Mouse (Mus musculus) heart, embryonic 13.5 days (tissue): ENCODE data around the gene Hils1. TPM values are rescaled to one million over a fixed set of nuclear protein-coding genes. Genes with fewer than 3 reads are reported as not detected.

ENCODE experiments used
- ATAC-seq: fragments of 200-750 bp; cut with Nextera tagmentation; 2 replicates; pipeline ENCODE4 v1.8.0; 2017; ENCODE audit warnings: moderate TSS enrichment; ENCODE audit not compliant: insufficient number of reproducible peaks, low FRiP score, low TSS enrichment; ENCODE audit errors: extremely low read depth
- H3K27ac ChIP-seq: fragments of 300-500 bp; sonication (generic); replicated peaks from 2 replicates; pipeline ENCODE4 v1.5.1; 2015; ENCODE audit warnings: moderate library complexity, mild to moderate bottlenecking, inconsistent platforms
- H3K27me3 ChIP-seq: fragments of 300-500 bp; sonication (generic); replicated peaks from 2 replicates; pipeline ENCODE4 v1.6.1; 2015; ENCODE audit warnings: mild to moderate bottlenecking, inconsistent platforms
- H3K36me3 ChIP-seq: fragments of 300-500 bp; sonication (generic); 2 replicates; pipeline ENCODE4 v1.6.1; 2015; ENCODE audit warnings: mild to moderate bottlenecking, inconsistent platforms
- H3K4me1 ChIP-seq: fragments of 300-500 bp; sonication (generic); 2 replicates; pipeline ENCODE4 v1.6.1; 2015; ENCODE audit warnings: inconsistent platforms
- H3K4me2 ChIP-seq: fragments of 300-500 bp; sonication (generic); 2 replicates; pipeline ENCODE4 v1.6.1; 2015; ENCODE audit warnings: inconsistent platforms, mild to moderate bottlenecking, moderate library complexity
- H3K4me3 ChIP-seq: fragments of 300-500 bp; sonication (generic); 2 replicates; pipeline ENCODE4 v1.5.1; 2015; ENCODE audit warnings: moderate library complexity, mild to moderate bottlenecking, inconsistent platforms
- H3K9ac ChIP-seq: fragments of 300-500 bp; sonication (generic); 2 replicates; pipeline ENCODE4 v1.6.1; 2015; ENCODE audit warnings: inconsistent platforms, mild to moderate bottlenecking, moderate library complexity
- H3K9me3 ChIP-seq: fragments of 300-500 bp; sonication (generic); 2 replicates; pipeline ENCODE4 v1.6.1; 2016; ENCODE audit warnings: inconsistent platforms
- WGBS: fragments of 180-500 bp; shearing (Covaris S2); methylation state at CpG from one replicate; pipeline ENCODE4 v1.1.7; 2015; ENCODE audit warnings: mixed read lengths; 5-methylcytosine and 5-hydroxymethylcytosine counted together
- polyA plus RNA-seq: library from polyadenylated mRNA; unstranded; fragments of >200 nt; fragmentation: Nextera tagmentation; extraction: Ambion mirVana; gene quantifications from 2 replicates; pipeline ENCODE4 v1.2.1, GENCODE M21; 2015

Hils1 gene
- polyA plus RNA-seq, 1 experiment from 2014 or later = not detected

DNA sequence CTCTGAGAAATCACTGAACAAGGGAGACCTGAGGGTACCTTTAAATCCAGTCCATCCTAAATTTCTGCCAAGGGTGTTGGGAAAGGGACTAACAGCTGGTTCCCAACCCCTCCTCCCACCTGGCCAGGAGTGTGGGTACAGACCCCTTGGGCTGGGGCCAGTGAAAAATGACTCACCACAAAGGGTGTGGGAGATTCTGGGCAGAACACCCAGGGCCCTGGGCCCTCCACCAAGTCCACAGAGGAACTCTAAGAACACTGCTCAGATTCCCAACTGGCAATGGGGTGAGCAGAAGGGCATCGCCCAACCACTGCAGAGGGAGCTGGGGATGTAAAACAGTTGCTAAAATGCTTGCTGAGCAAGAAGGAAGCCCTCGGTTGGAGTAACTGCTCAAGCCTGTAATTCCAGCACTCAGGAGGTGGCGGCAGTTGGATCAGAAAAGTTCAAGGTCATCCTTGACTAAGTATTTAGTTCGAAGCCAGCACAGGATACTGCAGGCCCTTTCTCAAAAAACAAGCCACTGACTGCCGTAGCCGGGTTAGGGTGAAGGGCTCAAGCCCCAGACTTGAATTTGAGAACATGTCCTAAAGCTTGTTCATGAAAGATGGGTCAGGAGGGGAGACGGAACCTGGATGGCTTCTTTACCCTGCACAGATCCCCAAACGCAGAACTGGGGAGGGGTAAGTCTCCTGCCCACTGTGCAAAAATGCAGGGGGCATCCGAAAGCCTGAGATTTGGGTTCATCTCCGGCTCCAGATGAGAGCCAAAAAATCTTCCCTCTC lies 21.6 kb downstream of the Hils1 start:
- Histone ChIP-seq H3K9ac (peak overlapping the region; percentile 98), H3K4me2 (peak overlapping the region; percentile 100), H3K27me3 (no peaks in the 10 kb centered on the region), H3K9me3 (no peaks in the 10 kb centered on the region), H3K4me1 (peaks cover 65% of the 10 kb centered on the region), H3K36me3 (no peaks in the 10 kb centered on the region), H3K4me3 (peak overlapping the region; percentile 94), H3K27ac (peak overlapping the region; percentile 95)
- no peak for ATAC-seq
- 19% methylated on average over 10 of the region's 10 CpGs for WGBS

DNA sequence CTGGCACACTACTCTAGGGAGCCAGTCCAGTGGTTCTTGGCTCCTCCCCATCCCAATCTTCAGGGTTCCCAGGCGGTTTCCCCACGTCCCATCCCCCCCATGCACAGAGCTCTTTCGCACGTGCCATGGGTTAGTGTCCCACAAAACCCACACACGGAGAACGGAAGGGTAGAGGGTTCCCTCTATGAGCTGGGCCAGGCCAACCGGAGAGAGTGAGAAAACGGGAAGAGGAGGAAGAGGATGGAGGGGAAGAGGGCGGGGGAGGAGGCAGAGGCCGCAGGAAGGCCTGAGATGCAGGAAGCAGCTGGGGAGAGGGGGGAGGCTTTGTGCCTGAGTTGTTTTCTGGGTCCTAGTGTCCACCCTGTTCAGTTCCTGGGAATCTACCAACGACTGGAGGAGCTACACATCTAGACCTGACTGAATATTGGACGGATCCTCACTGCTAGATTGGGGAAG lies 22.2 kb downstream of the Hils1 start:
- Histone ChIP-seq H3K27ac (peak overlapping the region; percentile 95), H3K4me1 (peaks cover 71% of the 10 kb centered on the region), H3K9ac (peak overlapping the region; percentile 98), H3K36me3 (no peaks in the 10 kb centered on the region), H3K4me3 (peak overlapping the region; percentile 94), H3K27me3 (no peaks in the 10 kb centered on the region), H3K4me2 (peak overlapping the region; percentile 100), H3K9me3 (no peaks in the 10 kb centered on the region)
- WGBS = 1% methylated on average over 12 of the region's 12 CpGs
- peak; percentile 47; the same call in 1 of the 2 replicates for ATAC-seq

DNA sequence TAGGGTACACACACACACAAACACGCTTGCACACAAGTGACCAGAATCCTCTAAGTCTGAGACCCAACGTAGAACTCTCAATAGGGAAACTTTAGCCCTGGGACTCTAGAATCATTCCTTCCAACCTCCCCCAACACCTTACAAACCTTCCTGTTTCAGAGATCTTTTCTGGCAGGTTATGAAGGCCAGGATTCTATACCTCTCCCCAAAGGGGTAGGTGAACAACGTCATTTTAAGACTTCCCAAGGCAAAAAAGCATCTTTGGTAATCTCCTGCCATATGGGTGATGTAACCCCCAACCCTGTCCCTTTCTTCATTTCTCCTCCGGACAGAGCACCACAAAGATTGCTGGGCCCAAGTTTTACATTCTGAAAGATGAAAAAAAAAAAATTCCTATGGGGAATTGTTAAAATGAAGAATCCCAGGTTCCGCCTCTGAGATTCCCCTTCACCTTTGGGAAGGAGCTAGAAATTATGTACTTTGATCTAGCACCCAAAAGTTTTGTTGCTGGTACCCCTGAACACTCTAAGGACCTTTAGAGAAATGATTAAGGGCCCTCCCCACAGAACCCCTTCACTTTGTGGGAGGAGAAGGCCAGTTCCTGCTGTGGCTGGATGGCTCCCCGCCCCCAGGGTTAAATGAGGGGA lies 22.8 kb downstream of the Hils1 start:
- peak overlapping the region; percentile 95 for H3K27ac ChIP-seq
- H3K9me3 ChIP-seq = no peaks in the 10 kb centered on the region
- H3K4me2 ChIP-seq = peak overlapping the region; percentile 100
- no peak for ATAC-seq
- peak overlapping the region; percentile 98 for H3K9ac ChIP-seq
- no peaks in the 10 kb centered on the region for H3K27me3 ChIP-seq
- H3K4me3 ChIP-seq = peak overlapping the region; percentile 94
- peaks cover 5% of the 10 kb centered on the region for H3K36me3 ChIP-seq
- peaks cover 74% of the 10 kb centered on the region for H3K4me1 ChIP-seq
- 50% methylated on average over 6 of the region's 6 CpGs for WGBS

DNA sequence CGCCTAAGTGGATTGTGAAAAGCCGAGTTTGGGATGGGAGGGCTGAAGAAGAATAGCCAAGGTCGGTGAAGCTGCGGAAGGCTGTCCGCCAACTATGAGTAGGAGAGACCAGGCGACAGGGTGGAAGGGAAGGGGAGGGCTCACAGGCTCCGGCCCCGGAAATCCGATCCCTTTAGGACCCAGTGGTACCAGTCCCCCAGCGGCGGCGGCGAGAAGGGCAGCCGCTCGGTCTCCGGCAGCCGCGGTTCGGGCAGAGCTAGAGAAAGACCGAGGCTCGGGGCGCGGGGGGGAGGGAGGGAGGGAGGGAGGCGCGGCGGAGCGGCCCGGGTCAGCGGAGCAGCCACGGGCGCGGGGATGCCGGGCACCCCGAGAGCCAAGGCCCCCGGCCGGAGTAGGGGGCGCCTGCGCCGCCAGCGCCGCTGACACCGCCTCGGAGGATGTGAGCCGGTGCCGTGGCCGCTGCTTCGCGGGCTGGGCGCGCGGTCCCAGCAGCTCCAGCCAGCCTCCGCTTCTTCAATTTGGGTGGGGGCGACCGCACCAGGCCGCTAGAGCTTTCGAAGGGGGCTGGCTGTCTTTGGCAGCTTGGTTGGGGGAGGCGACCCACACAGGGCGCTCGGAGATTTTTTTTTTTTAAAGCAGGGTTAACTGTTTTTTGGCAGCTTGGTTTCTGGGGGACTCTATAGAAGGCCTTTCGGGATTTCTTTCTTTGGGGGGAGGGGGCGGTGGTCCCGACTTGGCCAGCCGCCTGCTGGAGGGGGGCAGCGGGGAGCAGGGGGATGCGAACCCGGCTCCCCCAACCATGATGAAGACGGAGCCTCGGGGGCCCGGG lies 23.6 kb downstream of the Hils1 start, which contains the start of gene Ppp1r9b:
Gene Ppp1r9b (plus strand): TSS at position 287 of the 829 bp plus-strand sequence.
- Histone ChIP-seq H3K9me3 (no peaks in the 10 kb centered on the region), H3K27ac (peak within 1 kb of the TSS; percentile 95), H3K4me3 (peak within 1 kb of the TSS; percentile 94), H3K9ac (peak within 1 kb of the TSS; percentile 98), H3K4me2 (peak within 1 kb of the TSS; percentile 100), H3K27me3 (no peaks in the 10 kb centered on the region), H3K4me1 (peaks cover 78% of the 10 kb centered on the region), H3K36me3 (peaks cover 12% of the 10 kb centered on the region)
- ATAC-seq = peak; percentile 61
- under 1% methylated on average over 62 of the region's 69 CpGs for WGBS

DNA sequence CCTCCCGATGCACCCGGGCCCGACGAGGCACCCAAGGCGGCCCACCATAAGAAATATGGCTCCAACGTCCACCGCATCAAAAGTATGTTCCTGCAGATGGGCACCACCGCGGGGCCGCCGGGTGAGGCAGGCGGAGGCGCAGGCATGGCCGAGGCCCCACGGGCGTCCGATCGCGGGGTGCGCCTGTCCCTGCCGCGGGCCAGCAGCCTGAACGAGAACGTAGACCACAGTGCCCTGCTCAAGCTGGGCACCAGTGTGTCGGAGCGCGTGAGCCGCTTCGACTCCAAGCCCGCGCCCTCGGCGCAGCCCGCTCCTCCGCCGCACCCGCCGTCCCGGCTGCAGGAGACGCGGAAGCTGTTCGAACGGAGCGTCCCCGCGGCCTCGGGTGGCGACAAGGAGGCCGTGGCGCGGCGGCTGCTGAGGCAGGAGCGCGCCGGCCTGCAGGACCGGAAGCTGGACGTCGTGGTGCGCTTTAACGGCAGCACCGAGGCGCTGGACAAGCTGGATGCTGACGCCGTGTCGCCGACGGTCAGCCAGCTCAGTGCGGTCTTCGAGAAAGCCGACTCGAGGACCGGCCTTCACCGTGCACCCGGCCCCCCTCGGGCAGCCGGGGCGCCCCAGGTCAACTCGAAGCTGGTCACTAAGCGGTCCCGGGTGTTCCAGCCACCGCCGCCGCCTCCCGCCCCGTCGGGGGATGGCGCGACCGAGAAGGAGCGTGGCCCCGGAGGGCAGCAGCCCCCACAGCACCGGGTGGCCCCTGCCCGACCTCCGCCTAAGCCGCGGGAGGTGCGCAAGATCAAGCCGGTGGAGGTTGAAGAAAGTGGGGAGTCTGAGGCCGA lies 24.5 kb downstream of the Hils1 start:
- Histone ChIP-seq H3K4me2 (peak overlapping the region; percentile 100), H3K4me3 (peak overlapping the region; percentile 94), H3K4me1 (peaks cover 83% of the 10 kb centered on the region), H3K9ac (peak overlapping the region; percentile 98), H3K27me3 (no peaks in the 10 kb centered on the region), H3K36me3 (peaks cover 21% of the 10 kb centered on the region), H3K27ac (peak overlapping the region; percentile 95), H3K9me3 (no peaks in the 10 kb centered on the region)
- ATAC-seq = no peak
- WGBS = under 1% methylated on average over 98 of the region's 99 CpGs

DNA sequence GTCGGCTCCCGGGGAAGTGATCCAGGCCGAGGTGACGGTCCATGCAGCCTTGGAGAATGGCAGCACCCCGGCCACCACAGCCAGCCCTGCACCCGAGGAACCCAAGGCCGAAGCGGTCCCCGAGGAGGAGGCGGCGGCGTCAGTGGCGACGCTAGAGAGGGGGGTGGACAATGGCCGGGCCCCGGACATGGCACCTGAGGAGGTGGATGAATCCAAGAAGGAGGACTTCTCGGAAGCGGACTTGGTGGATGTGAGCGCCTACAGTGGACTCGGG lies 25.0 kb downstream of the Hils1 start:
- Histone ChIP-seq H3K4me3 (peak overlapping the region; percentile 94), H3K27me3 (no peaks in the 10 kb centered on the region), H3K9me3 (no peaks in the 10 kb centered on the region), H3K4me1 (peaks cover 83% of the 10 kb centered on the region), H3K9ac (peak overlapping the region; percentile 98), H3K27ac (peak overlapping the region; percentile 95), H3K36me3 (peaks cover 27% of the 10 kb centered on the region), H3K4me2 (peak overlapping the region; percentile 100)
- ATAC-seq = no peak
- WGBS = under 1% methylated on average over 20 of the region's 20 CpGs

DNA sequence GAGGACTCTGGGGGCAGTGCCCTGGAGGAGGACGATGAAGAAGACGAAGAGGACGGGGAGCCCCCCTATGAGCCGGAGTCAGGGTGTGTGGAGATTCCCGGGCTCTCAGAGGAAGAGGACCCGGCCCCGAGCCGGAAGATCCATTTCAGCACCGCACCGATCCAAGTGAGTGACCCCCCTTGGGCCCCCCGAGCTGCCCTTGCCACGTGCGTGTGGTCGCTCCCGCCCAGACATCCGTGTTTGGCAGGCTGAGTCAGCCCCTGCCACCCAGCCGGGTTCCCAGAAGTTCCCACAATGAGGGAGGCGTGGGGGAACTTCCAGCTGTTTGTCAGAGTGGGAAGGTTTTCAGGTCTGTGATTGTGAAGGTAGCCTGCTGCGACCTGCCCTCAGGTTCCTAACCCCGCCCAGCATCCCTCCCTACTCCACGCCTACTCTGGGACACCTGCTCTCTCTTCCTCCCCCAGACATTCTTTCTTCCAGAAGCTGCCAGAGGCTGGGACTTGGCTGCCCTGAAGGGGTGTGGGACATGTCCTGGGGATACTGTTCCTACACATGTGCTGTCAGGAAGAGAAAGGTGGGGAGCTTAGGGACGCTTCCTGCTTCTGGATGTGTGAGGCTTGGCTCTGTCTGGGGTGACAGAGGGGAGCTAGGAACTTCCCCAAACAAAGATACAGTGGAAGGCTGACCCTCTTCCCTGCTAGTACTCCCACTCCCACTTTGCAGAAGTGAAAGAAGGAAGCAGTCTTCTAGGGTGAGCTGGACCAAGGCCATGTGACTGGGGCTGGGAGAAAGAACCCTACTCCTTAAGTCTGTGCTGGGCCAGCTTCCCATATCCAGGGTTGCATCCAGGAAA lies 25.6 kb downstream of the Hils1 start:
- Histone ChIP-seq H3K27me3 (no peaks in the 10 kb centered on the region), H3K9ac (peak overlapping the region; percentile 98), H3K9me3 (no peaks in the 10 kb centered on the region), H3K4me3 (peak overlapping the region; percentile 94), H3K27ac (peak overlapping the region; percentile 95), H3K4me2 (peak overlapping the region; percentile 100), H3K36me3 (peaks cover 32% of the 10 kb centered on the region), H3K4me1 (peaks cover 83% of the 10 kb centered on the region)
- ATAC-seq = peak; percentile 11; the same call in 1 of the 2 replicates
- WGBS = 4% methylated on average over 22 of the region's 22 CpGs

DNA sequence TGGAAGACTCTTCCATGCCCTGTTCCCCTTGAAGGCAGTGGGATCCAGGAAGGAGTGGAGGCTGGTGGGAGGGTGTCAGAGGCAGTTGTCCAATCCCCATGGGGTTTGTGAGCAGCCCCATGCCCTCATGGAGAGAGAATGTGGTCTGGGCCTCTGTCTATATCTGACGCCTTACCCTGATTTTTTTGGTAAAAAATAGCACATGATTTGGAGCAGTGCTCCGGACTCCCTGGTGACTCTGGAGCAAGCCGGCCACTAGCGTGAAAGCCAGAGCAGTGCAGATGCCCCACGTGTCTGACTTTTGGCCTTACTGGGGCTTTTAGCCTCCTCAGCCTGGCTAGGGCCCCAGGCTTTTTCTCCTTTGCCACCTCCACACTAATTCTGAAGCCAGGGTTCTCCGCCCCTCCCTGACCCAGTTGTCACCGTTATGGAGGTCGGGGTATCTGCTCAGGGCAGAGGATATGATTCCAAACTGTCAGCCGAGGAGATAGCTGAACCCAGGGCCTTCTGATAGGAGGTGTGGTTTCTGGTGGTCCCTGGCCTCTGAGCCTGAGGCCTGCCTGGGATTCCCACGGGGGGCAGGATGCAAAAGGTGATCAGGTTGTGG lies 26.9 kb downstream of the Hils1 start:
- ATAC-seq = no peak
- H3K4me2 ChIP-seq = peak overlapping the region; percentile 100
- peaks cover 73% of the 10 kb centered on the region for H3K4me1 ChIP-seq
- H3K4me3 ChIP-seq = peak overlapping the region; percentile 94
- no peaks in the 10 kb centered on the region for H3K27me3 ChIP-seq
- H3K36me3 ChIP-seq = peaks cover 45% of the 10 kb centered on the region
- peak overlapping the region; percentile 98 for H3K9ac ChIP-seq
- 24% methylated on average over 10 of the region's 10 CpGs for WGBS
- H3K27ac ChIP-seq = peak overlapping the region; percentile 95
- no peaks in the 10 kb centered on the region for H3K9me3 ChIP-seq

DNA sequence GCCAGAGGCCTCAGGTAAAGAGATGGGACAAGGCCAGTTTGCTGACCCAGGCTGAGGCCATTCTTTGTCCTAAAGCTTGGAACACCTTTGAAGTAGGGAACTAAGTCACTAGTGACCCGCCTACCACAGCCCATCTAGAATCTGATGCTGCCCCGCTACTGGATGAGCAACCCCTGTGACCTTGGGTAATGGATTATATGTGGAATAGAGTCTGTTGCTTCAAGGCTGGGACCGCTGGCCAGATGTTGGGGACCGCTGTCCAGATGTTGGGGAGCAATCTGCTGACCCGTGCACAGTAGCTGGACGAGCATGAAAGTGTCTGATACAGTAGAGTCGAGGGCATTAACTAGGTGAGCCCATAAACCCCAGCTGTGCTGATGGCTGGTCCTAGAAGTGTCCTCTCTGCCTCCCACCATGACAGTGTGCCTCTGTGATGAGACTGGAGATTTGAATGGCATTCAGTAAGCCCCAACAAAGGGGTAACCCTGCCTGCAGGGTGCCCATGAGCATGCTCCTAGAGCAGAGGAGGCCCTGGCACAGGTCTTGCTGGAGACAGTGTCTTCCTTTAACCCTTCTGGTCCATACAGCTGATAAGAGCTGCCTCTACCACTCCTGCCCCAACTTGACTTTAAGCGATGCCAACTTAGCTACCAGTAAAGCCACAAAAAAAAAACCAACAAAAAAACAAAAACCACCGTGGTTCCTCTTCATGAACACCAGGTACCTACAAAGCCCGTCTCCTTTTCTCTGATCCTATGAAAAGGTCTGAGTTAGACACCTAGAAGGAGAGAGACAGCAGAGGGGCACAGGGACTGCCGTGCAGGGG lies 27.8 kb downstream of the Hils1 start:
- Histone ChIP-seq H3K27ac (peak overlapping the region; percentile 95; the same call in 1 of the 2 replicates), H3K4me1 (peaks cover 72% of the 10 kb centered on the region), H3K9me3 (no peaks in the 10 kb centered on the region), H3K27me3 (no peaks in the 10 kb centered on the region), H3K4me3 (peak overlapping the region; percentile 94), H3K4me2 (peak overlapping the region; percentile 100), H3K9ac (peak overlapping the region; percentile 98), H3K36me3 (peaks cover 54% of the 10 kb centered on the region)
- no peak for ATAC-seq
- 79% methylated on average over 11 of the region's 11 CpGs for WGBS
